Mouse (Mus musculus) gonadal fat pad, adult 2 months (tissue): ENCODE data around the gene Gm12216. TPM values are rescaled to one million over a fixed set of nuclear protein-coding genes. Genes with fewer than 3 reads are reported as not detected.

Experiments used
- DNase-seq: peaks from one replicate; pipeline ENCODE4 v3.0.0-alpha.2; 2012; ENCODE audit warnings: low read depth
- polyA plus RNA-seq: library from polyadenylated mRNA; depleted of rRNA; stranded (reverse); fragments of >200 nt; gene quantifications from 2 replicates; pipeline ENCODE4 v1.2.3, GENCODE M21; 2012

Gm12216 gene
- polyA plus RNA-seq, 1 experiment: 5.8 TPM

- no peak for DNase-seq
Measured at GRCm38 (mm10) chr11:53795813-53796212, 63.2 kb downstream of the Gm12216 start.

GRCm38 (mm10) chr11:53794671-53795557 lies 64.1 kb downstream of the Gm12216 start:
- no peak for DNase-seq

GRCm38 (mm10) chr11:53794015-53794414 lies 65.0 kb downstream of the Gm12216 start:
- DNase-seq: no peak

GRCm38 (mm10) chr11:53792986-53793385 lies 66.1 kb downstream of the Gm12216 start:
- DNase-seq: no peak

GRCm38 (mm10) chr11:53789277-53789676 lies 69.8 kb downstream of the Gm12216 start:
- no peak for DNase-seq

GRCm38 (mm10) chr11:53788196-53788595 lies 70.9 kb downstream of the Gm12216 start:
- DNase-seq: no peak

GRCm38 (mm10) chr11:53786058-53787031 lies 72.7 kb downstream of the Gm12216 start:
- DNase-seq: no peak

- no peak for DNase-seq
Measured at GRCm38 (mm10) chr11:53785311-53785936, 73.6 kb downstream of the Gm12216 start.

GRCm38 (mm10) chr11:53783288-53783687 lies 75.8 kb downstream of the Gm12216 start:
- DNase-seq: no peak

GRCm38 (mm10) chr11:53781964-53782363 lies 77.1 kb downstream of the Gm12216 start:
- DNase-seq: no peak

GRCm38 (mm10) chr11:53781201-53781775 lies 77.8 kb downstream of the Gm12216 start:
- no peak for DNase-seq

GRCm38 (mm10) chr11:53780262-53780661 lies 78.8 kb downstream of the Gm12216 start:
- no peak for DNase-seq

GRCm38 (mm10) chr11:53779808-53780207 lies 79.2 kb downstream of the Gm12216 start:
- DNase-seq: no peak

- DNase-seq: no peak
Measured at GRCm38 (mm10) chr11:53778455-53778854, 80.6 kb downstream of the Gm12216 start.

GRCm38 (mm10) chr11:53777736-53778135 lies 81.3 kb downstream of the Gm12216 start:
- no peak for DNase-seq

- no peak for DNase-seq
Measured at GRCm38 (mm10) chr11:53774659-53775255, 84.3 kb downstream of the Gm12216 start.

- no peak for DNase-seq
Measured at GRCm38 (mm10) chr11:53773641-53774360, 85.3 kb downstream of the Gm12216 start.

- DNase-seq: no peak
Measured at GRCm38 (mm10) chr11:53773087-53773486, 86.0 kb downstream of the Gm12216 start, which contains the start of gene Gm17334. Gm17334 (minus strand) TSS chr11:53773187.

- no peak for DNase-seq
Measured at GRCm38 (mm10) chr11:53772536-53772935, 86.5 kb downstream of the Gm12216 start.

GRCm38 (mm10) chr11:53771001-53771744 lies 87.9 kb downstream of the Gm12216 start:
- no peak for DNase-seq
